Mouse (Mus musculus): ENCODE measurements around the gene Socs1.

DNA sequence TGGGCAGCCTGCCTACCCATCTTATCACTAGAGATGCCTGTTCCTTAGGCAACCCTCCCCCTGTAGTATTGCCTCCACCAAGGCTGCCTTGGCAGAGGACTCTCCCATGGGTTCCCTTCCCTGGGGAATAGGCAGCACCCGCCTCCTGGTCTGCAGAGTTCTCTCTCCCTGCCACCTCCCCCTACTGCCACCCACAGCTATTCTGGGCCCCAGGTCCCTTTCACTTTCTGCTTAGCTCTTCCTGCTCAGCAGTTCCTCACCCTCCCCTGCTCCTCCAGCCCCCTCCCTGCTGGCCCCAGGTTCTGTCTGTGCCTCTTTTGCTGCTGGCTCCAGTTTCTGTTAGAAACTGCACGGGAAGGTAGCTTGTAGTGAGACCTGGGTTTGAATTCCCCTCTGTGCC, 15.7 kb downstream of the Socs1 start:
- TF ChIP-seq CTCF (IDR thresholded peaks at IDR 0.05; ENCODE audit: control insufficient read depth, insufficient read depth, low read length) (no peak), POLR2A (IDR thresholded peaks at IDR 0.05; ENCODE audit: borderline replicate concordance, control insufficient read depth, low read depth, low read length) (no peak)

Data from bone marrow, adult 2 months (tissue).